Comparison of ENCODE assay signal across 9 mouse cellular contexts in genomic region chr5:112382641-112383330, GRCm38 (mm10). TPM values are rescaled to one million over a fixed set of nuclear protein-coding genes. Genes with fewer than 3 reads are reported as not detected.
DNase-seq lines count a peak whose midpoint lies in the region; ATAC-seq lines count a peak whose summit lies in the region.
"Had no signal": no experiment of that assay in that cellular context is flagged by ENCODE, and none has a peak within 500 bp of the region (broad histone marks: within the 10 kb centered on the region; RNA-seq: fewer than 3 reads in every experiment).

No protein-coding gene starts in this region.

- DNase-seq in cerebellum, adult 18-20 months, result peak; percentile 46 to 55
- DNase-seq in cerebellum, adult 8-10 months, result no peak
- peak; percentile 69 for DNase-seq in right cerebral cortex, adult 18-20 months
- no peak for DNase-seq in right cerebral cortex, postnatal 25 days
- DNase-seq in heart, postnatal 25 days (ENCODE audit: low spot score), result peak; percentile 61

- no peak overlapping the region for H3K9ac ChIP-seq in midbrain, embryonic 13.5 days (replicated peaks)

- intact Hi-C loops in heart, postnatal 25 days (cut with DNase I), result no loop called here

- H3K9me3 ChIP-seq in midbrain, embryonic 13.5 days, result no peaks in the 10 kb centered on the region

- no peak overlapping the region for H3K4me3 ChIP-seq in midbrain, embryonic 13.5 days (replicated peaks)

- 66% methylated on average over 17 of the region's 17 CpGs for WGBS in midbrain, embryonic 13.5 days

- H3K36me3 ChIP-seq in midbrain, embryonic 13.5 days, result peaks cover 70% of the 10 kb centered on the region

- peaks cover 19% of the 10 kb centered on the region for H3K4me1 ChIP-seq in midbrain, embryonic 13.5 days (replicated peaks)

- no peaks in the 10 kb centered on the region for H3K27me3 ChIP-seq in midbrain, embryonic 13.5 days

- ATAC-seq in midbrain, embryonic 13.5 days, result peak; percentile 34; the same call in 1 of the 2 replicates
- ATAC-seq in granulocyte monocyte progenitor cell, adult 5-6 weeks (replicated peaks; ENCODE audit: poor library complexity, severe bottlenecking), result no peak
- ATAC-seq in monocyte, adult 5-6 weeks (replicated peaks; ENCODE audit: insufficient number of reproducible peaks, low FRiP score, low TSS enrichment, poor library complexity, severe bottlenecking), result no peak

- H3K27ac ChIP-seq in midbrain, embryonic 13.5 days, result peak overlapping the region; percentile 74
- H3K27ac ChIP-seq: kidney, postnatal 0 days had no signal

- no peak overlapping the region for H3K4me2 ChIP-seq in midbrain, embryonic 13.5 days (replicated peaks)

RNA-seq across cellular contexts. Expression of gene Asphd2, which starts 11.9 kb away (rescaled TPM):
- total RNA-seq in heart, postnatal 25 days (2021), result under 1 TPM; 0.65 to 0.70 TPM
- polyA plus RNA-seq in midbrain, embryonic 13.5 days (2015; fragmentation: Nextera tagmentation; extraction: Ambion mirVana), result 37.8 and 47.6 TPM in 2 replicates
- not detected in 2 replicates for total RNA-seq in granulocyte monocyte progenitor cell, adult 5-6 weeks (2014; fragmentation: Nextera tagmentation)
- total RNA-seq in granulocyte monocyte progenitor cell, adult 5-6 weeks (2017), result not detected in 2 replicates
- total RNA-seq in monocyte, adult 5-6 weeks (2017), result not detected in 3 replicates

RNA-seq across cellular contexts. Expression of gene Gm6583, which starts 27.0 kb away (rescaled TPM):
- not detected for total RNA-seq in heart, postnatal 25 days (2021)
- polyA plus RNA-seq in midbrain, embryonic 13.5 days (2015; fragmentation: Nextera tagmentation; extraction: Ambion mirVana), result 0.14 and 0.17 TPM in 2 replicates
- total RNA-seq in granulocyte monocyte progenitor cell, adult 5-6 weeks (2014; fragmentation: Nextera tagmentation), result not detected in 2 replicates
- not detected in 2 replicates for total RNA-seq in granulocyte monocyte progenitor cell, adult 5-6 weeks (2017)
- 0.43 to 0.58 TPM in 2 of 3 replicates, not detected in the other for total RNA-seq in monocyte, adult 5-6 weeks (2017)

RNA-seq across cellular contexts. Expression of gene Hps4, which starts 39.9 kb away (rescaled TPM):
- total RNA-seq in heart, postnatal 25 days (2021), result 10 to 100 TPM; 10.2 to 12.1 TPM
- polyA plus RNA-seq in midbrain, embryonic 13.5 days (2015; fragmentation: Nextera tagmentation; extraction: Ambion mirVana), result 42.6 and 43.5 TPM in 2 replicates
- 16.4 and 32.1 TPM in 2 replicates for total RNA-seq in granulocyte monocyte progenitor cell, adult 5-6 weeks (2014; fragmentation: Nextera tagmentation)
- total RNA-seq in granulocyte monocyte progenitor cell, adult 5-6 weeks (2017), result 10.5 and 13.6 TPM in 2 replicates
- 9.6 to 16.9 TPM (median 14.4 TPM) in 3 replicates for total RNA-seq in monocyte, adult 5-6 weeks (2017)

RNA-seq across cellular contexts. Expression of gene Srrd, which starts 39.9 kb away (rescaled TPM):
- total RNA-seq in heart, postnatal 25 days (2021), result 1 to 10 TPM; 7.5 to 8.1 TPM
- 50.6 and 53.8 TPM in 2 replicates for polyA plus RNA-seq in midbrain, embryonic 13.5 days (2015; fragmentation: Nextera tagmentation; extraction: Ambion mirVana)
- total RNA-seq in granulocyte monocyte progenitor cell, adult 5-6 weeks (2014; fragmentation: Nextera tagmentation), result 40.5 and 47.7 TPM in 2 replicates
- total RNA-seq in granulocyte monocyte progenitor cell, adult 5-6 weeks (2017), result 15.6 and 17.6 TPM in 2 replicates
- 11.1 to 14.9 TPM (median 12.8 TPM) in 3 replicates for total RNA-seq in monocyte, adult 5-6 weeks (2017)

RNA-seq across cellular contexts. Expression of gene Tfip11, which starts 56.6 kb away (rescaled TPM):
- total RNA-seq in heart, postnatal 25 days (2021), result 10 to 100 TPM; 16.3 to 17.9 TPM
- polyA plus RNA-seq in midbrain, embryonic 13.5 days (2015; fragmentation: Nextera tagmentation; extraction: Ambion mirVana), result 35.9 and 36.3 TPM in 2 replicates
- 20.1 and 32.4 TPM in 2 replicates for total RNA-seq in granulocyte monocyte progenitor cell, adult 5-6 weeks (2014; fragmentation: Nextera tagmentation)
- total RNA-seq in granulocyte monocyte progenitor cell, adult 5-6 weeks (2017), result 13.6 and 16.6 TPM in 2 replicates
- total RNA-seq in monocyte, adult 5-6 weeks (2017), result 30.1 to 62.0 TPM (median 39.9 TPM) in 3 replicates

Comparison
In these comparisons a context has a peak if more than half of its experiments do, and no peak if none do; other contexts are left out.
1. DNase-seq: peak in cerebellum, adult 18-20 months (2 of 2), right cerebral cortex, adult 18-20 months (single experiment) and heart, postnatal 25 days (single experiment); none in cerebellum, adult 8-10 months (single experiment) and right cerebral cortex, postnatal 25 days (single experiment).